Mouse (Mus musculus): ENCODE measurements at regions not wholly inside any gene's neighbourhood (a gene's known extent, or its start where the extent isn't known, plus 50 kb on each side); places are given as distances from the start of the nearest gene placed in this dataset.

DNA sequence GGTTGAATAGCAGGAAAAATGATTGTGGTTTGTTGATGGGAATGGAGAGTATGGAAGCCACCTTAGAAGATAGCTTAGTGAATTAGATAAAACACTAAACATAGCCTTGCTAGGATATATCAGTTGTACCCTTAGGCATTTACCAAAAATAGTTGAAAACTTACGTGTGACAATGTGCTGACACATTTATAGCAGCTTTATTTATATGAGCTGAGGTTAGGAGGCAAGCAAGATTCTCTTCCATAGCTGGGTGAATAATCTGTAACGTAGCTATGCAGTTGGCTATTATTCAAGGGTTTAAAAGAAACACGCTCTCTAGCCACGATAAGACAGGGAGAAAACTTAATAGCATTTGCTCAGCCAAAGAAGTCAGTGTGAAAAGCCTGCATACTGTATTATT is 685.4 kb downstream of the Hs3st4 start:
- intact Hi-C loops (cut with DNase I): no loop called here
- no peak for DNase-seq (ENCODE audit: low spot score in 2 of 2)

- intact Hi-C loops (cut with DNase I): loop anchor here (10.0 kb wide), 1 partner anchor 536 kb away; no protein-coding TSS in a partner anchor
Observed at GRCm38 (mm10) chr7:124670477-124670876, 687.8 kb downstream of the Hs3st4 start.

DNA sequence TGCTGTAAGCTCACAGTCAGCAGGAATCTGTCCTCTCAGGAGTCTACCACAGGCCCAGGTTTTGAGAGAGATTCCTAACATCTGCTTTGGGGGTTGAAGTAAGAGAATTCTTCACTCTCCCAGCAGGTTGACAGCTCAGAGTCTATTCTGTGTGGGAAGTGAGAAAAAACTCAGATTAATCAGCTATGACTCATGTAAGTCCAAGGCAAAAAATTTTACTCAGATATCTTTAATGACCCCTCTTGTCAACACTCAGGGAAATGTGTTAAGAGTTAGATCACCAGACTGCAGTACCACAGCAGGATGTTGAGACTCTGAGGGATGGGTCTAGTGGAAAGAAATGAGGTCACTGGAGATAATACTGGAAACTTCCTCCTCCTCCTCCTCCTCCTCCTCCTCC is 688.4 kb downstream of the Hs3st4 start:
- no peak for DNase-seq (ENCODE audit: low spot score in 2 of 2)
- intact Hi-C loops (cut with DNase I): loop anchor here (10.0 kb wide), 1 partner anchor 536 kb away; no protein-coding TSS in a partner anchor

More at GRCm38 (mm10) chr7:124670477-124670876, 687.8 kb downstream of the Hs3st4 start:
- DNase-seq (ENCODE audit: low spot score in 2 of 2): no peak

DNA sequence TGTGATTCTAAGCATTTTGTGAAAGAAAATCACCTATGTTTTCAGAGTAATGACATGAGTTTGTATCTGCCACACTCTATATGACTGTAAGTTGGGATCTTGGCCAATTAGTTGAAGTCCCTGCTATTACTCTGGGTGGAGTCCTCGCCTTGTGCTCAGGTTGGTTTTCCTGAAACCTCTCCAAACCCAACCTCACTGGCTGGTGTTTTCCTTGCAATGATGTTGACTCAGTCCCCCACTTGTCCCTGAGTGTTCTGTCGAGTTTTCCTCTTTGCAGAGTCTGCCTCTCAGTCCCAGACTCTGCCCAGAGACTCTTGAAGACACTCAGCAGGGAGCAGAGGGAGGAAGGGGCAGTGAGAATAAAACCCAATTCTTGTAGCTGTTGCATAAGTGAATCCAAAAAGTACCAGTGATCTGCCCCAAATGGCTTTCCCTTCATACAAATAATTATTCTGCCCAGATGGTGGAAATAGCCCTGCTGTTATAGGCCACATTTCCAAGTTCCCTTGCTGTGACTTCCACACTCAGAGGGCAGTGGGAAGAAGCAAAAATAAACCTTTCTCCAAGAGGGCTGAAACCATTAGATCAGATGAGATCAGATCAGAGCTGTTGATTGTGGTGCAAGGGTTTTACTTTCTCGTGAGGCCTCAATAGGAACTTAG is 694.3 kb downstream of the Hs3st4 start:
- intact Hi-C loops (cut with DNase I): loop anchor here (10.0 kb wide), 1 partner anchor 542 kb away; no protein-coding TSS in a partner anchor
- no peak for DNase-seq (ENCODE audit: low spot score in 2 of 2)

GRCm38 (mm10) chr7:124680561-124680960 is 697.9 kb downstream of the Hs3st4 start:
- DNase-seq (ENCODE audit: low spot score in 2 of 2): no peak
- intact Hi-C loops (cut with DNase I): loop anchor here (5.0 kb wide), 1 partner anchor 107 kb away; no protein-coding TSS in a partner anchor

GRCm38 (mm10) chr7:124681212-124681611 is 698.5 kb downstream of the Hs3st4 start:
- intact Hi-C loops (cut with DNase I): loop anchor here (1.0 to 5.0 kb wide), 2 partner anchors 67 to 106 kb away; no protein-coding TSS in a partner anchor
- DNase-seq (ENCODE audit: low spot score in 2 of 2): peak; percentile 63 to 80

- peak in 1 of 2 experiments; percentile 34 for DNase-seq (ENCODE audit: low spot score in 2 of 2)
- intact Hi-C loops (cut with DNase I): loop anchor here (1.0 to 5.0 kb wide), 2 partner anchors 66 to 105 kb away; no protein-coding TSS in a partner anchor
Observed at GRCm38 (mm10) chr7:124681820-124682219, 699.2 kb downstream of the Hs3st4 start.

DNA sequence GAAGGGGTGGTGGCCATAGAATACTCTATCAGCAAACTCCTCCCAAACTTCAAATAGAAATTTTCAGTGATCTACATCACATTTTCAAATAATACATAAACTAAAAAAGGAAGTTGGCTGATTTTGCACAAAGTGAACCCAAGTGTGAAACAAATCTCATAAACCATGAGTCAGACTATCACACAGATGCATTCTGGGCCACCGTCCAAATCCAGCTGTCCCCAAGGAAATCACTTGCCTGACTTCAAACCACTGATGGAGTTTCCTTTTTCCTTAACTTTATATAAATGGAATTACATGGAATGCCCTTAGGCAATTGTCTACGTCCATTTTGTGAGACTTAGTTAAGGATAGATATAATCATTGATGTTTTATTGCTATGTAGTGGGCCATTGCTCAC is 702.8 kb downstream of the Hs3st4 start:
- intact Hi-C loops (cut with DNase I): no loop called here
- DNase-seq (ENCODE audit: low spot score in 2 of 2): peak; percentile 37 to 55

GRCm38 (mm10) chr7:124704163-124704824 is 721.6 kb downstream of the Hs3st4 start:
- peak; percentile 35 to 41 for DNase-seq (ENCODE audit: low spot score in 2 of 2)

DNA sequence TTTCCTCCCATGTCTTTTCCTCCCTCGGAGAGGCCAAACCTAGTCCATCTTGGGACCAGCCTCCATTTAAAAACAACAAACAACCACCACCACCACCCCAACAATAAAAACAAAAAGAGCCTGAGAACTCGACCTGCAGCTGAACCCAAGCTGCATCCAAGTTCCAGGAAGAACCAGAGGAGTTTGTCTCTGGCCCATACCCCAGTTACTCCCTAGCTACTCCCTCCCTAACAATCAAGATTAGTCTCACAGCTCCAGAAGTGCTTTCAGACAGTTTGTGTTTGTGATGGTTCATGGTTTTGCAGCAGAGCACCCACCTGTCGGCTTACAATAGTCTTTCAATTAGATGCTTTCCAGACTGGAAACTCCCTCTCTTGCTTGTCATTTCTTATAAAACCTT is 724.5 kb downstream of the Hs3st4 start:
- DNase-seq (ENCODE audit: low spot score in 2 of 2): no peak
- intact Hi-C loops (cut with DNase I): no loop called here

More at GRCm38 (mm10) chr7:124704163-124704824, 721.6 kb downstream of the Hs3st4 start:
- intact Hi-C loops (cut with DNase I): no loop called here

DNA sequence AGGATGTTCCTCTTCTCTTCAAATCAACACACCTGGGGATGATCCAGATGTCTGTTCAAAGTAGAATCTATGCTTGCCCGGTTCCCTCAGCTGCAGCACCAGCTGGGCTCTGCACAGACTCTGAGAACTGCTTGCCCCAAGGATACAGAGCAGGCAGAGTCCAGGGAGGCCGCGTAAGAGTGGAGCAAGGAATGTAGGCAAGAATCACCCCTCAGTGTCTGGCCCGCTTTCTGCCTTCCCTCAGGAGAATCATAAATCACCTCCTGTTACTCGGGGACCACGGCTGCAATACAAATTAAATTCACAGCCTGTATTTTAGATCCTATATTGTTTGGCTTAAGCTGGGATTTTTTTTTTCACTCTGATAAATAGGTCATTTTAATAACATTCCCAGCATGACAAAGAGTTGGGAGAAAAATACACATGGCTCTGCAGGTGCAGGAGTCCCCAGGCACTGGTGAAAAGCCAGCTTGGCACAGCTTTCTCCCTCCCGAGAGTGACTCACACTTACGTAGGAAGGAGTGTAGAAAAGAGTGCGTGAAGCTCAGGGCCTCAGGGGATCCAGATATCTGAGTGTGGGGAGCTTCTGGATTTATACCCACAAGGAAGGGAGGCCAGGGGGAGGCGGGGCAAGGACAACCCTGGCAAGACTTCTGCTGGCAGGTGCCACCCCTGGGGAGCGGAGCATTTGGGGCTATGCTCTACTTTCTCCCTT is 726.3 kb downstream of the Hs3st4 start:
- intact Hi-C loops (cut with DNase I): no loop called here

DNA sequence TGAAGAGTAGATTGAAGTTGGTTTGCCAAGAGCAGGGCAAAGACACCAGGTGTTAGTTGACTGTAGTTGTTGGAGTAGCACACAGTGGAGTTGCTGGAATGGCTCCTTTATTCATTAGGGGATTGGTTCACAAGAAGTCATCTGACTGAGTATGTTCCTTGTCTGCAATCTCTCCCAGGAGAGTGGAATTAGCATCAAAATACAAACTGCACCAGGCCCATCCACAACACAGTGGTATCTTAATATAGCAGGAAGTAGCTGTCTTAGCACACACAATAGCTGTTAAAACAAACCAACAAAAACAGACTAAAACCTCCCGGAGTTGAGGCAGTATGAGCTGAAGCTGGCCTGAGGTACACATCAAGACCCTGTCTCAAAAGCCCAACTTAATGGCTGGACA is 723.5 kb upstream of the Kdm8 start:
- intact Hi-C loops (cut with DNase I): no loop called here
- no peak for DNase-seq (ENCODE audit: low spot score in 2 of 2)

More for the DNA sequence above, 726.3 kb downstream of the Hs3st4 start:
- peak; percentile 60 to 73 for DNase-seq (ENCODE audit: low spot score in 2 of 2)

DNA sequence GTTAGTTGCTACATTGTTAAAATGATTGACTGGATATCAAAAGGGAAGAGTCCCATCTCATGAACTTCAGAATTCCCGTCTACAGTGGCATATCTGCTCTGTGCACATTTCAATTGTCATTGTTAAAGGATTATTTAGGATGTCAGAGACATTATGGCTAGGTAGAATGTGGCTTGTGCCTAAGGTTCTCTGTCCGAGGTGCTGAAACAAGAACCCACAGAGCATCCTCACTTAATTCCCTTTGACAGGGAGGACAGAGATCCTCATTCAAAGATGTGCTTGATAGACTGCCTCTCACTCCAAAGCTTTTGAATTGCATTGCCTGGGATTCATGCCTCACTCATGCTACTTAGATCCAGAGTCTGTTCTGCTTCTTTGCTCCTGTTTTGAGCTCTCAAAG is 702.4 kb upstream of the Kdm8 start:
- intact Hi-C loops (cut with DNase I): no loop called here
- no peak for DNase-seq (ENCODE audit: low spot score in 2 of 2)

GRCm38 (mm10) chr7:124746321-124746720 is 698.2 kb upstream of the Kdm8 start:
- intact Hi-C loops (cut with DNase I): no loop called here
- no peak for DNase-seq (ENCODE audit: low spot score in 2 of 2)

DNA sequence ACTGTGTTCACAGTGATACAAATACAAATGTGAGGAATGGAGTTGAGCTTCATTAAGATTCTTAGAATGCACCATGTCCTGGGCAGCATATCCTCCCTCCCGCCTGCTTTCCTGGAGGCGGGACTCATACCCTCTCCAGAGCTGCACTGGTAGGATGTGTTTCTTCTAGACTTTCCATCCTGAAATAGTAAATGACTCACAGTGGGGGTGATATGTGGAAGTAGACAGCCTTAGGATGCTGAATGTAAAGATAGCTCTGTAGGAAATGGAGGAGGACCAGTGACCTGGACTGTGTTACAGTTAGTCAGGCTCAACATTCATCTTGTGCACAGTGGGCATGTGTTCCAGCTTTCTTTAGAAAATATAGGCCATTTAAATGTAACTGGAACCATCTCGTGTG is 696.1 kb upstream of the Kdm8 start:
- DNase-seq (ENCODE audit: low spot score in 2 of 2): peak; percentile 50 to 90
- intact Hi-C loops (cut with DNase I): loop anchor here (1.0 kb wide), 1 partner anchor 67 kb away; no protein-coding TSS in a partner anchor

DNA sequence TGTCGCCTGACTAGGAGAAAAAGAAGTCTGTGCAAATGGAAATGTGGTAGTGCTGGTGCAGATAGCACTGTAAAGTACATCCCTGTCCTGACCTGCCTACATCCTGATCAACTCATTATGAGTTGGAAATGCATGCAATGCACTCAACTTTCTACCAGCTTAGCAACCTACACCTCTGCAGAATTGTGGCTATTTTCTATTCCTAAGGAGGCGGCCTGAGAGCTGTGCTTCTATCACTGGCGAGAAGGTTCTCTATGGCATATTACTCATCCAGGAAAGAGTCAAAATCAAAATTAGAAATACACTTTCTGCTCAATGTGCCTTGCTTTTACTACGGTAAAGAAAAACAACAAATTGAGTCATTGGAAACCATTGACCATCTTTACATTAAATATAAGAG is 685.4 kb upstream of the Kdm8 start:
- no peak for DNase-seq (ENCODE audit: low spot score in 2 of 2)
- intact Hi-C loops (cut with DNase I): no loop called here

GRCm38 (mm10) chr7:124777822-124778221 is 666.7 kb upstream of the Kdm8 start:
- no peak for DNase-seq (ENCODE audit: low spot score in 2 of 2)
- intact Hi-C loops (cut with DNase I): no loop called here

DNA sequence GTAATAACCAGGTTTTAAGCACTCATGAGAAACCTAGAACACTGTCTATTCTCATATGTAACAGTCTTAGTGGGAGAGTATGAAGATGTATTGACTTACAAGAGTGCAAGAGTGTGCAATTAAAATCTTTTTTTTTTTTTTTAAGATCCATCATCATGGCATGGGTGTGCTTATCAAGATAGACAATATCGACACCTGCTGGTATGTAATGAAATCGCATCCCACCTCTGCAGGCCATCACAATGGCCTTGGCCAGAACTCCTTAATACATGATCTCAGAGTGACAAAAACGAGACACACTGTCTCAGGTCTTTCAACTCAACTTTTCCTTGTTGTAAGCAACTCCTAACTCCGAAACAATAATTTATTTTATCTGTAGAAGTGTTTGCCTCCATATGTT is 661.7 kb upstream of the Kdm8 start:
- DNase-seq (ENCODE audit: low spot score in 2 of 2): peak; percentile 48 to 54
- intact Hi-C loops (cut with DNase I): loop anchor here (5.0 to 10.0 kb wide), 2 partner anchors 612 to 656 kb away; no protein-coding TSS in a partner anchor

DNA sequence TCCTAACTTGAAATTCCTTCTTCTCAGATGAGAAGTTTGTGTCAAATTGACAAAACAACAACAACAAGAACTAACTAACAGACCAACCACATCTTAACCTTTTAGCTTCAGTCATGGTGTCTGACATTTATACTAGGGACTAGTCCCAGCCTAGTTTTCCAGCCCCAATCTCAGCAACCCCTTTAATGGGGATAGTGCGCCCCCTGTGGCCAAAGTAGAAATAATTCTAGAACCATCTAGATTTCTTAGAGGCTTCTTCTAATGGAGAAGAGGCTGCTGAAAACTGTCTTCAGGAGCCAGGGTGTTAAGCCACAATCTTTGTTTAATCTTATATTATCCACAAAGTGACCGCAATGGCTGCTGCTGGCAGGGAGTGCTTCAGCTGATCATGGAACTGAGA is 659.5 kb upstream of the Kdm8 start:
- DNase-seq (ENCODE audit: low spot score in 2 of 2): no peak
- intact Hi-C loops (cut with DNase I): loop anchor here (5.0 to 10.0 kb wide), 4 partner anchors 103 to 658 kb away; no protein-coding TSS in a partner anchor

DNA sequence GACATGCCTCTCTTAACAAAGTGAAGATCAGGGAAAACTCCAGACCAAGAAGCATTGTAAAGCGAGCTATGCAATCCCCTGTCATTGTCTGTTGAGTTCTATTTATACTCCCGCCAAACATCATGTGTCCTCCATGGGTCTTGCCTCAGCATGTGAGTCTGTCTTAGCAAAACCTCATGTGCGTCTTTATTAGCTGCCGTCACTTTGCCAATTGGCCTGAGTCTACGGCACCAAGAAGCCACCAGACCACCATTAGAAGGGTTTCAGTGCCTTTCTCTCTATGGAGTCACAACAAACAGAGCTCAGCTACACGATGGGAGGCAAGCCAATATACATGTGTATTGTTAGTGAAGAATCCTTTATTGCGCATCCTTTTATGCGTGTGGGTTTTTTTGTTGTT is 658.6 kb upstream of the Kdm8 start:
- DNase-seq (ENCODE audit: low spot score in 2 of 2): no peak
- intact Hi-C loops (cut with DNase I): loop anchor here (5.0 to 10.0 kb wide), 3 partner anchors 104 to 609 kb away; no protein-coding TSS in a partner anchor
